Mouse (Mus musculus) embryonic fibroblast, embryonic 13.5 days (primary cell): ENCODE results near the gene Atrnl1.

Experiments used
- CTCF ChIP-seq: IDR thresholded peaks from 2 replicates; pipeline ENCODE4 v1.5.1; 2011; ENCODE audit warnings: mild to moderate bottlenecking, control low read depth, low read length, moderate library complexity, borderline replicate concordance; ENCODE audit not compliant: insufficient read depth
- POLR2A ChIP-seq: IDR thresholded peaks from 2 replicates; pipeline ENCODE4 v1.6.1; 2011; ENCODE audit warnings: low read depth, mild to moderate bottlenecking, control low read depth, low read length, moderate library complexity

- TF ChIP-seq CTCF, result no peak
- TF ChIP-seq POLR2A, result no peak
These were observed 434.0 kb downstream of the Atrnl1 start for GRCm38 (mm10) chr19:58044816-58045215.
